Mouse (Mus musculus): ENCODE results near the gene Bax.

Gene Bax

GRCm38 (mm10) chr7:45465549-45465948 is 1.1 kb downstream of the Bax start:
- ChIA-PET POLR2A (interaction anchor here (0.6 to 7.3 kb wide), 124 partner anchors 8 to 650 kb away, joined by 3 to 97 read pairs (median 5); partner anchors contain the start of genes Gys1 (in 3 of the 4), Plekha4 (in 3 of the 4), Ppp1r15a (in 3 of the 4) and Snrnp70 (in 3 of the 4)), CTCF (interaction anchor here (0.5 to 3.7 kb wide), 22 partner anchors 9 to 217 kb away, joined by 3 to 17 read pairs (median 3); partner anchors contain the start of genes Gys1 (in 2 of the 4), Kcna7 (in 1 of the 4), Ntf5 (in 1 of the 4) and Plekha4 (in 1 of the 4))

GRCm38 (mm10) chr7:45465112-45465511 is 1.6 kb downstream of the Bax start:
- CTCF ChIA-PET = interaction anchor here (0.5 to 3.7 kb wide), 18 partner anchors 8 to 217 kb away, joined by 3 to 17 read pairs (median 3); partner anchors contain the start of genes Gys1 (in 1 of the 4), Kcna7 (in 1 of the 4), Plekha4 (in 1 of the 4) and Ppp1r15a (in 1 of the 4)

GRCm38 (mm10) chr7:45463987-45464778 is 2.5 kb downstream of the Bax start:
- CTCF ChIA-PET = interaction anchor here in 2 of 4 experiments (1.0 to 3.7 kb wide), 3 partner anchors 13 to 16 kb away, joined by 3 to 17 read pairs (median 5); no protein-coding TSS in a partner anchor
- POLR2A ChIA-PET = interaction anchor here in 3 of 4 experiments (0.6 to 7.3 kb wide), 56 partner anchors 7 to 1126 kb away, joined by 3 to 97 read pairs (median 5); partner anchors contain the start of genes Bcat2 (in 2 of the 3), Gys1 (in 2 of the 3), Nucb1 (in 2 of the 3) and Plekha4 (in 2 of the 3)

More at GRCm38 (mm10) chr7:45465112-45465511, 1.6 kb downstream of the Bax start:
- POLR2A ChIA-PET = interaction anchor here (0.6 to 7.3 kb wide), 110 partner anchors 8 to 1127 kb away, joined by 3 to 97 read pairs (median 6); partner anchors contain the start of genes Plekha4 (in 3 of the 4), Ppp1r15a (in 3 of the 4), Snrnp70 (in 3 of the 4) and Bcat2 (in 2 of the 4)

- CTCF ChIA-PET = interaction anchor here in 3 of 4 experiments (0.7 to 1.2 kb wide), 4 partner anchors 14 to 186 kb away, joined by 3 to 5 read pairs (median 3); partner anchors contain the start of gene Ruvbl2 (in 1 of the 3)
- POLR2A ChIA-PET = interaction anchor here in 3 of 4 experiments (0.6 to 7.3 kb wide), 60 partner anchors 8 to 872 kb away, joined by 3 to 97 read pairs (median 6); partner anchors contain the start of genes Bcat2 (in 2 of the 3), Dhdh (in 2 of the 3), Gys1 (in 2 of the 3) and Nucb1 (in 2 of the 3)
These were observed 3.8 kb downstream of the Bax start for GRCm38 (mm10) chr7:45462868-45463267.

GRCm38 (mm10) chr7:45462325-45462724 is 4.4 kb downstream of the Bax start:
- ChIA-PET CTCF (interaction anchor here in 2 of 4 experiments (0.6 to 1.2 kb wide), 4 partner anchors 8 to 52 kb away, joined by 3 to 8 read pairs (median 4); partner anchors contain the start of gene Ruvbl2 (in 1 of the 2)), POLR2A (interaction anchor here in 3 of 4 experiments (0.5 to 7.3 kb wide), 63 partner anchors 8 to 872 kb away, joined by 3 to 97 read pairs (median 5); partner anchors contain the start of genes Bcat2 (in 2 of the 3), Gys1 (in 2 of the 3), Nucb1 (in 2 of the 3) and Plekha4 (in 2 of the 3))

GRCm38 (mm10) chr7:45461781-45462180 is 4.9 kb downstream of the Bax start:
- ChIA-PET CTCF (interaction anchor here in 2 of 4 experiments (0.6 to 1.2 kb wide), 4 partner anchors 9 to 52 kb away, joined by 3 to 8 read pairs (median 4); partner anchors contain the start of gene Ruvbl2 (in 1 of the 2)), POLR2A (interaction anchor here in 3 of 4 experiments (0.5 to 7.3 kb wide), 72 partner anchors 9 to 871 kb away, joined by 3 to 97 read pairs (median 4); partner anchors contain the start of genes Bcat2 (in 2 of the 3), Gys1 (in 2 of the 3), Plekha4 (in 2 of the 3) and Ppp1r15a (in 2 of the 3))

- ChIA-PET CTCF (interaction anchor here in 2 of 4 experiments (0.5 to 1.2 kb wide), 4 partner anchors 9 to 27 kb away, joined by 3 to 4 read pairs (median 4); partner anchors contain the start of gene Gys1 (in 1 of the 2)), POLR2A (interaction anchor here (0.5 to 7.3 kb wide), 70 partner anchors 9 to 855 kb away, joined by 3 to 97 read pairs (median 4); partner anchors contain the start of genes Gys1 (in 3 of the 4), Bcat2 (in 2 of the 4), Plekha4 (in 2 of the 4) and Ppp1r15a (in 2 of the 4))
These were observed 5.4 kb downstream of the Bax start for GRCm38 (mm10) chr7:45461326-45461725.

GRCm38 (mm10) chr7:45460860-45461314 is 5.8 kb downstream of the Bax start:
- ChIA-PET CTCF (interaction anchor here in 2 of 4 experiments (0.5 to 1.0 kb wide), 2 partner anchors 11 to 27 kb away, joined by 3 to 4 read pairs; partner anchors contain the start of gene Gys1 (in 1 of the 2)), POLR2A (interaction anchor here (0.6 to 7.3 kb wide), 52 partner anchors 9 to 854 kb away, joined by 3 to 97 read pairs (median 5); partner anchors contain the start of genes Gys1 (in 3 of the 4), Bcat2 (in 2 of the 4), Plekha4 (in 2 of the 4) and Ppp1r15a (in 2 of the 4))

GRCm38 (mm10) chr7:45460377-45460776 is 6.3 kb downstream of the Bax start:
- ChIA-PET POLR2A (interaction anchor here (0.6 to 7.3 kb wide), 263 partner anchors 8 to 753 kb away, joined by 3 to 102 read pairs (median 5); partner anchors contain the start of genes Gys1 (in 3 of the 4), Plekha4 (in 3 of the 4), Ppfia3 (in 3 of the 4) and Ppp1r15a (in 3 of the 4)), CTCF (interaction anchor here in 3 of 4 experiments (0.6 to 1.0 kb wide), 3 partner anchors 13 to 26 kb away, joined by 3 read pairs; partner anchors contain the start of gene Gys1 (in 2 of the 3))

GRCm38 (mm10) chr7:45459564-45460140 is 7.0 kb downstream of the Bax start, which contains the start of gene Ftl1:
Gene Ftl1 (minus strand): TSS chr7:45459884.
- POLR2A ChIA-PET = interaction anchor here (0.6 to 4.7 kb wide), 240 partner anchors 8 to 752 kb away, joined by 3 to 102 read pairs (median 5); partner anchors contain the start of genes Plekha4 (in 4 of the 4), Ppp1r15a (in 4 of the 4), Gys1 (in 3 of the 4) and Ppfia3 (in 3 of the 4)
- CTCF ChIA-PET = interaction anchor here in 2 of 4 experiments (0.6 to 1.0 kb wide), 2 partner anchors 12 to 25 kb away, joined by 3 read pairs; partner anchors contain the start of gene Gys1 (in 1 of the 2)

GRCm38 (mm10) chr7:45458748-45459563 is 7.7 kb downstream of the Bax start:
- POLR2A ChIA-PET = interaction anchor here (0.6 to 4.7 kb wide), 192 partner anchors 7 to 529 kb away, joined by 3 to 102 read pairs (median 6); partner anchors contain the start of genes Plekha4 (in 4 of the 4), Ppp1r15a (in 4 of the 4), Bax (in 3 of the 4) and Dhdh (in 3 of the 4)

GRCm38 (mm10) chr7:45457204-45458060 is 9.3 kb downstream of the Bax start:
- ChIA-PET POLR2A (interaction anchor here (0.5 to 4.7 kb wide), 133 partner anchors 8 to 600 kb away, joined by 3 to 102 read pairs (median 5); partner anchors contain the start of genes Bax (in 3 of the 4), Fam83e (in 3 of the 4), Gys1 (in 3 of the 4) and Ruvbl2 (in 3 of the 4)), CTCF (interaction anchor here (0.5 to 1.5 kb wide), 13 partner anchors 8 to 261 kb away, joined by 3 to 10 read pairs (median 4); partner anchors contain the start of genes Gys1 (in 1 of the 4) and Sphk2 (in 1 of the 4))

More at GRCm38 (mm10) chr7:45458748-45459563, 7.7 kb downstream of the Bax start:
- CTCF ChIA-PET = interaction anchor here in 2 of 4 experiments (1.0 kb wide), 2 partner anchors 24 to 55 kb away, joined by 3 read pairs; partner anchors contain the start of gene Gys1 (in 1 of the 2)

GRCm38 (mm10) chr7:45456721-45457203 is 9.9 kb downstream of the Bax start:
- POLR2A ChIA-PET = interaction anchor here (0.5 to 4.7 kb wide), 139 partner anchors 8 to 1103 kb away, joined by 3 to 102 read pairs (median 4); partner anchors contain the start of genes Bax (in 3 of the 4), Gys1 (in 3 of the 4), Ntf5 (in 3 of the 4) and Ruvbl2 (in 3 of the 4)
- CTCF ChIA-PET = interaction anchor here (0.6 to 1.5 kb wide), 20 partner anchors 9 to 261 kb away, joined by 3 to 13 read pairs (median 4); partner anchors contain the start of genes Gys1 (in 2 of the 4), Ruvbl2 (in 2 of the 4) and Sphk2 (in 1 of the 4)
